Mouse (Mus musculus): ENCODE measurements around the gene Cntn3. TPM values are rescaled to one million over a fixed set of nuclear protein-coding genes. Genes with fewer than 3 reads are reported as not detected.

Gene Cntn3
- total and polyA plus RNA-seq, 2 experiments from 2014 or later = 0.04 to 0.14 TPM

GRCm38 (mm10) chr6:102523037-102523436, 49.9 kb downstream of the Cntn3 start:
- no peak overlapping the region for H3K4me3 ChIP-seq (ENCODE audit: low read depth, low read length)
- H3K9me3 ChIP-seq (replicated peaks; ENCODE audit: control insufficient read depth, low read length) = no peaks in the 10 kb centered on the region
- no peak overlapping the region for H3K27ac ChIP-seq (ENCODE audit: low read depth)
- no peak overlapping the region for H3K4me2 ChIP-seq (ENCODE audit: low read depth, low read length)
- no peaks in the 10 kb centered on the region for H3K36me3 ChIP-seq (replicated peaks; ENCODE audit: control insufficient read depth, insufficient read depth, low read length)
- H3K4me1 ChIP-seq (ENCODE audit: control insufficient read depth, insufficient read depth) = no peaks in the 10 kb centered on the region
- ATAC-seq (ENCODE audit: insufficient read depth, low read depth) (no peak), DNase-seq (ENCODE audit: low spot score) (no peak)
- no peak for TF ChIP-seq EP300 (IDR thresholded peaks at IDR 0.05; ENCODE audit: low read depth)
- TF ChIP-seq CTCF (IDR thresholded peaks at IDR 0.05; ENCODE audit: low read depth) = no peak
- no peak overlapping the region for H3K9ac ChIP-seq (replicated peaks; ENCODE audit: low read depth, low read length)
- WGBS = 60% methylated on average over 2 of the region's 2 CpGs
- no peaks in the 10 kb centered on the region for H3K27me3 ChIP-seq (ENCODE audit: control insufficient read depth, insufficient read depth, low read length)

GRCm38 (mm10) chr6:102520977-102521376, 51.9 kb downstream of the Cntn3 start:
- DNase-seq (ENCODE audit: low spot score) (no peak), ATAC-seq (ENCODE audit: insufficient read depth, low read depth) (no peak)
- no peak overlapping the region for H3K9ac ChIP-seq (replicated peaks; ENCODE audit: low read depth, low read length)
- WGBS = 72% methylated on average over 2 of the region's 2 CpGs
- TF ChIP-seq EP300 (IDR thresholded peaks at IDR 0.05; ENCODE audit: low read depth) (no peak), CTCF (IDR thresholded peaks at IDR 0.05; ENCODE audit: low read depth) (no peak)
- no peak overlapping the region for H3K4me3 ChIP-seq (ENCODE audit: low read depth, low read length)
- no peaks in the 10 kb centered on the region for H3K27me3 ChIP-seq (ENCODE audit: control insufficient read depth, insufficient read depth, low read length)
- H3K4me1 ChIP-seq (ENCODE audit: control insufficient read depth, insufficient read depth) = no peaks in the 10 kb centered on the region
- H3K36me3 ChIP-seq (replicated peaks; ENCODE audit: control insufficient read depth, insufficient read depth, low read length) = no peaks in the 10 kb centered on the region
- no peak overlapping the region for H3K4me2 ChIP-seq (ENCODE audit: low read depth, low read length)
- H3K27ac ChIP-seq (ENCODE audit: low read depth) = no peak overlapping the region
- H3K9me3 ChIP-seq (replicated peaks; ENCODE audit: control insufficient read depth, low read length) = no peaks in the 10 kb centered on the region

- Histone ChIP-seq H3K36me3 (replicated peaks; ENCODE audit: control insufficient read depth, insufficient read depth, low read length) (no peaks in the 10 kb centered on the region), H3K27ac (ENCODE audit: low read depth) (no peak overlapping the region), H3K4me3 (ENCODE audit: low read depth, low read length) (no peak overlapping the region), H3K4me2 (ENCODE audit: low read depth, low read length) (no peak overlapping the region), H3K9ac (replicated peaks; ENCODE audit: low read depth, low read length) (no peak overlapping the region), H3K27me3 (ENCODE audit: control insufficient read depth, insufficient read depth, low read length) (no peaks in the 10 kb centered on the region), H3K9me3 (replicated peaks; ENCODE audit: control insufficient read depth, low read length) (no peaks in the 10 kb centered on the region), H3K4me1 (ENCODE audit: control insufficient read depth, insufficient read depth) (no peaks in the 10 kb centered on the region)
- WGBS = 82% methylated on average over 2 of the region's 2 CpGs
- no peak for ATAC-seq (ENCODE audit: insufficient read depth, low read depth)
- no peak for DNase-seq (ENCODE audit: low spot score)
- TF ChIP-seq CTCF (IDR thresholded peaks at IDR 0.05; ENCODE audit: low read depth) = no peak
- TF ChIP-seq EP300 (IDR thresholded peaks at IDR 0.05; ENCODE audit: low read depth) = no peak
These were observed 57.7 kb downstream of the Cntn3 start for GRCm38 (mm10) chr6:102515231-102515630.

GRCm38 (mm10) chr6:102512085-102512484, 60.8 kb downstream of the Cntn3 start:
- DNase-seq (ENCODE audit: low spot score) (no peak), ATAC-seq (ENCODE audit: insufficient read depth, low read depth) (no peak)
- Histone ChIP-seq H3K4me2 (ENCODE audit: low read depth, low read length) (no peak overlapping the region), H3K4me1 (ENCODE audit: control insufficient read depth, insufficient read depth) (no peaks in the 10 kb centered on the region), H3K9me3 (replicated peaks; ENCODE audit: control insufficient read depth, low read length) (no peaks in the 10 kb centered on the region), H3K4me3 (ENCODE audit: low read depth, low read length) (no peak overlapping the region), H3K27ac (ENCODE audit: low read depth) (no peak overlapping the region), H3K27me3 (ENCODE audit: control insufficient read depth, insufficient read depth, low read length) (no peaks in the 10 kb centered on the region), H3K9ac (replicated peaks; ENCODE audit: low read depth, low read length) (no peak overlapping the region), H3K36me3 (replicated peaks; ENCODE audit: control insufficient read depth, insufficient read depth, low read length) (no peaks in the 10 kb centered on the region)
- TF ChIP-seq CTCF (IDR thresholded peaks at IDR 0.05; ENCODE audit: low read depth) = no peak
- no peak for TF ChIP-seq EP300 (IDR thresholded peaks at IDR 0.05; ENCODE audit: low read depth)
- WGBS = 56% methylated on average over 1 of the region's 1 CpGs

GRCm38 (mm10) chr6:102485509-102485908, 87.4 kb downstream of the Cntn3 start:
- Histone ChIP-seq H3K9me3 (replicated peaks; ENCODE audit: control insufficient read depth, low read length) (no peaks in the 10 kb centered on the region), H3K9ac (replicated peaks; ENCODE audit: low read depth, low read length) (no peak overlapping the region), H3K4me3 (ENCODE audit: low read depth, low read length) (no peak overlapping the region), H3K27ac (ENCODE audit: low read depth) (no peak overlapping the region), H3K36me3 (replicated peaks; ENCODE audit: control insufficient read depth, insufficient read depth, low read length) (no peaks in the 10 kb centered on the region), H3K4me2 (ENCODE audit: low read depth, low read length) (no peak overlapping the region), H3K27me3 (ENCODE audit: control insufficient read depth, insufficient read depth, low read length) (no peaks in the 10 kb centered on the region), H3K4me1 (ENCODE audit: control insufficient read depth, insufficient read depth) (no peaks in the 10 kb centered on the region)
- ATAC-seq (ENCODE audit: insufficient read depth, low read depth) = no peak
- DNase-seq (ENCODE audit: low spot score) = no peak
- TF ChIP-seq EP300 (IDR thresholded peaks at IDR 0.05; ENCODE audit: low read depth) (no peak), CTCF (IDR thresholded peaks at IDR 0.05; ENCODE audit: low read depth) (no peak)

- H3K4me2 ChIP-seq (ENCODE audit: low read depth, low read length) = no peak overlapping the region
- no peak for ATAC-seq (ENCODE audit: insufficient read depth, low read depth)
- H3K9me3 ChIP-seq (replicated peaks; ENCODE audit: control insufficient read depth, low read length) = no peaks in the 10 kb centered on the region
- no peak overlapping the region for H3K4me3 ChIP-seq (ENCODE audit: low read depth, low read length)
- H3K36me3 ChIP-seq (replicated peaks; ENCODE audit: control insufficient read depth, insufficient read depth, low read length) = no peaks in the 10 kb centered on the region
- DNase-seq (ENCODE audit: low spot score) = no peak
- H3K27me3 ChIP-seq (ENCODE audit: control insufficient read depth, insufficient read depth, low read length) = no peaks in the 10 kb centered on the region
- H3K4me1 ChIP-seq (ENCODE audit: control insufficient read depth, insufficient read depth) = no peaks in the 10 kb centered on the region
- no peak overlapping the region for H3K27ac ChIP-seq (ENCODE audit: low read depth)
- WGBS = 69% methylated on average over 8 of the region's 8 CpGs
- no peak overlapping the region for H3K9ac ChIP-seq (replicated peaks; ENCODE audit: low read depth, low read length)
- TF ChIP-seq CTCF (IDR thresholded peaks at IDR 0.05; ENCODE audit: low read depth) (no peak), EP300 (IDR thresholded peaks at IDR 0.05; ENCODE audit: low read depth) (no peak)
These were observed 94.4 kb downstream of the Cntn3 start for GRCm38 (mm10) chr6:102478320-102479080.

Measured in heart, postnatal 0 days (tissue).